Mouse (Mus musculus) fat pad, adult 2 months (tissue): ENCODE results near the gene Rock2.

Experiments used
- DNase-seq: peaks from one replicate; pipeline ENCODE4 v3.0.0-alpha.2; 2011; ENCODE audit warnings: low read depth, low spot score; ENCODE audit errors: extremely low read depth

Gene Rock2

DNA sequence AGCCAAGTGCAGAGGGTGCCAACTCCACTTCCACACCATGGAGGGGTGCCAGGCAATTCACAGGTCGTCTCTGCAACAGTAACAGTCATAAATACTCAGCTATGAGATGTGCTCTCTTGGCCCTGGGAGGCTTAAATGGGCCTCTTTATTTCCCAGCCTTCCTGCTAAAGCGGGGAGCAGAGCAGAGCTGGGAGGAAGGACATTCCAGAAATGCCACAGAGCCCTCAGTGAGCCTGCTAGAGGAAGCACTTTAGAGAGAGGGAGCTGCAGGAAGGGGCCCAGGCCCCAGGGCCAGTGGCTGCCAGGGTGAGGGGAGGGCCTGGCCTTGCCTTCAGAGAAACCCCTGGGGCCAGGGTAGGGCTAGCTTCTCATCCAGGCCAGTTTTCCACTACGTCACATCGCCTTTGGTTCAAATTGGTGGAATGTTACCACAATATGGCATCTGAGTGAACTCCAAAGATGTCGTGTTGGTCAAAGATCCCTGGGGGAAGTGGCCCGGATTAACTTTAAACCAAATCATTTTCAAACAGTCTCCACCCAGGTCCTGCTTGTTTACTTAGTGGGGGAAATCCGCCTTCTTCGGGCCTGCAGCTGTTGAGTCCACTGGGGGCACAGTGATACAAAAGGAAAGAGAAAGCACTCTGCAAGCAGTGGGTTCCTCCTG, 24.2 kb upstream of the Rock2 start:
- no peak for DNase-seq

DNA sequence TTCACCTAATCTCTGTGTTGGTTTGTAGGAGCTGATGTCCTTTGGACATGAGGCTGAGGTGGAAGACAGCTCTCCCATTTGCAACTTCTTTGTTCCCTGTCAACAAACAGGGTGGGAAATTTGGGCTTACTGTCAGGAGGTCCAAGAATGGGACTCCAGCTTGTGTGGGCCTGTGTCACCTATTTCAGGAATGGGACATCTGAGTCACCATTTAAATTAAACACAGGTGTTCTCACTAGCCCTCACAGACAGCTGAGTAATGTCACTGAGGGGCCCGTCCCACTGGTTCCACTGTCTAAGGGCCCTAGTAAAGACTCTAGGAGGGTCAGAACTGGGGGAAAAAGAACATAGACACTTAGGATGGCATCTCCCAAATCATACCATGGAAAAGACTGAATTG, 22.7 kb upstream of the Rock2 start:
- DNase-seq, result no peak

DNA sequence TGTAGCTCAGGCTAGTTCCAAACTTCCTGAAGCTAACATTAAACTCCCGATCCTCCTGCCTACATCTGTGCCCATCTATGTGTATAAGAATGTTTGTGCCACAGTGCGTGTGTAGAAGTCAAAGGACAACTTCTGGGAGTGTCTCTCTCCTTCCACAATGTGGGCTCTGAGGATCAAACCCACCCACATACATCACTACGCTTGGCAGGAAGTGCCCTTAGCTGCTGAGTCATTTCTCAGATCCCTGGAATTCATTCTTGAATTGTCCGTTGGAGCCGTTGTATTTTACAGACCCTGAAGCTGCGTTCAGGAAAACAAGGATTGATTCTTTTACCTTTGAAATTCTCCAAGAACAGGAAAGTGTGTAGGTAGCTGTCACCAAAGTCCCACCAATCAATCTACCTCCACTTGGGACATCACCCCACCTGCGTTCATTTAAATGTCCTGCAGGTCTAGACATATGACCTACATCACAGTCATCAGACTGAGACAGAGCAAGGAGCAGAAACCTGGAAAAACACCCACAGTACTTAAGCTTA, 21.7 kb upstream of the Rock2 start:
- no peak for DNase-seq

DNA sequence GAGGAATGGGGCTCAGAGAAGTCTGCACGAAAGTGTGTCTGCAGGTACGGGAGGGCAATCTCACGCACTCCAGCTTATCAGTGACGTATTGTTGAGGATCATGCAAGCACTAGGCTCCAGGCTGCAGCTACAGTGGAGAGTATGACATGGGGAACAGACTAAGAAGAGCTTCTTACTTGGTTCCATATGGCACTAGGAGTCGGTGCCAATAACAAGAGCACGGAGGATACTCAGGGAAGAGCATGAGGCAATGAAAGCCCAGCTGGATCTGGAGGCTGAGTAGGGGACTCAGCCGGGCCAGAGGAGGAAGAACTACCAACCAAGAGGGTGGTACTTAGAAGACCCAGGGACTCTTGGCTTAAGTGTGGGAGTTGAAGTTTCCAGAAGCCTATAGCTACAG, 21.1 kb upstream of the Rock2 start:
- DNase-seq, result no peak

DNA sequence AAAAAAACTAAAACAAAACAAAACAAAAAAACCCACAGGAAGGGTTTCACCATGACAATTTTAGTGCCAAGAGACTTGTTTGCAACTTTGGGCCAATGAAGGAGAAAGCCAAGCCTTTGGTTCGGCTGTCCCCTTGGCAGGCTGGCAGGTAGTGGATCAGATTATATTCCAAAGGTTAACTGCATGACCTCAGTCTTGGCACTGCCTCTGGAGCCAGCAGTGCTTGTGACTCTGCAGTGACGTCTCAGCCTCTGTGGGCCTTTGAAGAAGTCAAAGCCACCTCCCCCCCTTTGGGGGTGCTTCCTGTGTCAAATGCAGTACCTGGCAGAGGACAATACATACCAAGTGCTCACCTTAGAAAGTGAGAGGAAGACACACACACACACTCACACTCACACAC, 20.6 kb upstream of the Rock2 start:
- no peak for DNase-seq

DNA sequence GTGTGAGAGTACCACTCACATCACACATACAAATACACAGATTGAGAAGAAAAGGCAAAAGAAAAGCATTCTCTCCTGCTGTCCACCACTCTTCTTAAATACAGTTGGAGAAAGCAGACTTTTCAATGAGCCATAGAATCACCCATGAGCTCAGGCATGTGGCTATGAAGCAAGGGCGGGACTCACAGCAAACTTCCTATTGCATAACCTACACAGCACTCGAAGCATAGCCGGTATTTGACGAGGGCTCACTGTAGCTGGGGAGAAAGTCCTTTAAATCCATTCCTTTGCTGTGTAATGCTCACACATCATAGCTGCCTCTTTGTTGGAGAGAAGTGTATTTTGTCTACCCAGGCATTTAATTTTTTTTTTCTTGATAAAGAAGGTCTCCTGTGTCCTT, 19.4 kb upstream of the Rock2 start:
- DNase-seq, result no peak

DNA sequence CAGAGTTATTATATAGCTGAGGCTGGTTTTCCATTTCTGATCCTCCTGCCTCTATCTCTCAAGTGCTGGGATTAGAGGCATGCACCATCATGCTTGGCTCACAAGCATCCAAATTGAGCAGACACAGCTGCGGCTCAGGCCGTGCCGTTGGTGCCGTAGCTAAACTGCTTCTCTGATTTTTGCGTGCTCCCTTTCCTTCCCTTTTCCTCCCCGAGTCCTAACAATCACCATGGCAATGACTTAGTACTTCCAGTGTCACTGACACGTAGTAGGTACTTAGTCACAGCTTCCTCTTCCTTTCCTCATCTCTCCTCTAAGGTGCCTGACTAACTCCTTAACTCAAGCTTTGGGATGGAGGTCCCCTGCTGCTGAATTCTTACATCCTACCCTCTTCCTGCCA, 19.0 kb upstream of the Rock2 start:
- DNase-seq, result no peak

DNA sequence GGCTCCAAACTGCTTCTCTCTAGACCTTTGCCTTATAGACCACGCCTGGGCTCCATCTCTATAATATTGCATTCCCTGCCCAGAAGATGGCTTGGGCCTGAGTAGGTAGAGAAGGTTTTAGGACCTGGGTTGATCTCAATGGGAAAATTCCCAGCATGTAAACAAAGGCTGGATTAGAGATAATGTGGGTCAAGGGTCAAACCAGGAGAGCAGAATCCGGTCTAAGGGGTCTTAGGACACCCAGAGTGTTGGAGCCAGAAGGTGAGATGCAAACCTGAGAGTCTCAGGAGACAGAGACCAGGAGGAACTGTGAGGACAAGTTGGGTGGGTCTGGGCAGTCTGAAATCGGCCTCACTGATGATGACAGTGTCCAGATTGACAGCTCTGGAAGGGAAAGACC, 18.0 kb upstream of the Rock2 start:
- no peak for DNase-seq

DNA sequence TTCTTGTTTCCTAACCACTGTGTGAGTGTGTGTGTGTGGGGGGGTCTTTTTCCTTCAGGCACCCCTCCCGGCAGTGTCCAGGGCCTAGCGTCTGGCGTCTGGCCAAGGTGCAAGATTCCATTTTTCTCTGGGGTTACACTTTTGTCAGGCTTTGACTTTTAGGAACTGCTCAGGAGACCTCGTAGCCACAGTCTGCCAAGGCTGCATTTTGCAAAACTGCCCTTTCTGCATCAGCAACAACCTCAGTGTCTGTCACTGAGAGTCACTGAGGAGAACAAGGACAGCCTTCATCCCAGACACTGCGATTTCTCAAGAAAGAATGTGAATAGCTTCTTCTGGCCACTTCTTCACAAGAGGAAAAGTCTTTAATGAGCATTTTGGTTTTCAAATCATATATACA, 17.6 kb upstream of the Rock2 start:
- no peak for DNase-seq

DNA sequence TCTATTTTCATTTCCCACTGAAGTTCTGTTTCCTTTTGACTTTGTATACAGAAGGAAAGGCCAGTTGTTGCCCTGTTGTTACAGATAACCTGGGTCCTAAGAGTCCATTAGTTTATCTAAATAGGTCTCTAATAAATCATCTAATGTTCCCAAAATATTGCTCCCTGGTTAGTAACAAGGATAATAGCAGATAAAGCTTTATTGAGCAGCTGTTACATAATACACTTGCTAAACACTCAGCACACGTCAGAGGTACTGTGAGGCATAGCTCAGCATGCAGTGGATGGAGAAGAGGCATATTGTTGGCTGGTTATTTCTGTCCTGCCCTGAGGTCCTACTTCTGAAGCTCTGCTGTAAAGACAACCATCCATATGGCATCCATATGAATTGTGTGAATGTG, 17.0 kb upstream of the Rock2 start:
- DNase-seq, result no peak

DNA sequence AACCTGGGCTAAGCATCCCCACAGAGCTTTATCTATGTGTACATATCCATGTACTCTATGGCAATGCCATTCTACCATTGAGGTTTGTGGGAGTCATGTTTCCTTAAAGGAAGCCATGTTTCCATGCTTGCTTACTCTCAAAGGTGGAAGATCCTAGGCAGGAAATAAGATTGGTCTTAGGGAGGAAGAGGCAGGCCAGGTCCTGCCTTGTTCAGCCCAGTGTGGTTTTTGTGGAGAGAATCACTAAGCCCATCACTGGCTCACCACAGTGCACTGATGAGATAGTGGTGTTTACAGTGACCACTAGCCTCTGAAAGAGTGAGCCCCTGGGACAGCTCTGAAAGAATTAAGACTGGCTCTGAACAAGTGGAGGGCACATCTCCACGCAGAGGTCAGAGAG, 15.3 kb upstream of the Rock2 start:
- no peak for DNase-seq

DNA sequence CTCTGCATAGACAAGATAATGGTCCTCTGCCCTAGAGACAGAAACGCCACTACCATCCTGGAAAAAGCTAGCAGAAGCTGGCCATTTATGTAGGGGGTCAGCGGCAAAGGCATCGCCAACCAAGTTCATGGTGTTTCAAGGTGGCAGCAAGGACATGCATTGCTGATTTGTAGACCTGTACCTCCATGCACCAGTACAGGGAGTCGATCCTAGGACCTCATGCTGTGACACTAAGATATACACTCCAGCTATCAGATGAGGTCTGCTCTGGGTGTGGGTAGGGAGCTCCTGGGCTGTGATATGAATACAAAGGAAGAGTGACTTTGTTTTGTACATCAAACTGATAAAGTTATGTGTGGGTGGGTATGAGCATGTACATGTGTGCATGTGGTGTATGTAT, 14.6 kb upstream of the Rock2 start:
- no peak for DNase-seq

DNA sequence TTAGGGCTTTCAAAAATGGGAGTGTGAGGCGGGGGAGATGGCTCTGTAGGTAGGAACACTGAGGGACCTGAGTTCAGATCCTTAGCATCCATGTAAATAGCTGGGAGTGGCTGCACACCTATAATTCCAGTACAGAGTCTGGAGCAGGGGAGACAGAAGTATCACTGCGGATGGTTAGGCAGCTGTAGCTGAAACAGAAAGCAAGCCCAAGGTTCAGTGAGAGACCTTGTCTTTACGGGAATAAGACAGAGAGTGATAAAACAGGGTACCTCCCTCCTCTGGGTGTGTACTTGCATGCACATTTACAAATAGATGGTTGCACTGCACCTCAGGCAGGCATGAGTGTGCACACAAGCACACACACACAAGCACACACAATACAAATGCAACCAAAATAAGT, 12.3 kb upstream of the Rock2 start:
- no peak for DNase-seq

DNA sequence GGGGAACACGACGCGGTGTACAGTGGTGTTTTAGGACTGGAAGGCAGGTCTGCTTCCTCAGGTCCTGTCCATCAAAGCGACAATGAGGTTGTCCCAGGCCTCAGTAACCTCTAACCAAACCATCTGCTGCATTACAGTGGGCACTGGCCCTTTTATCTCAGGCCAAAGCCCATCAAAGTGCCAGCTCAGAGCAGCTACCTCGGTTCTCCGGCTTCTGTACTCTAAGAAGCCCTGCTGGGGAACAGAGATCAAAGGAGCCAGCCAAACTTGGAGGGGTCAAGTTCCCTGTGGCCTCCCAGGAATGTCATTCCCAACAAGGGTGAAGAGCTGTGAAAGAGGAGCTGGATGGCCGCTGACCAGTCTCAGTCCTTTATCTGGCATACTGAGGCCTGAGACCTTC, 11.6 kb upstream of the Rock2 start:
- no peak for DNase-seq

DNA sequence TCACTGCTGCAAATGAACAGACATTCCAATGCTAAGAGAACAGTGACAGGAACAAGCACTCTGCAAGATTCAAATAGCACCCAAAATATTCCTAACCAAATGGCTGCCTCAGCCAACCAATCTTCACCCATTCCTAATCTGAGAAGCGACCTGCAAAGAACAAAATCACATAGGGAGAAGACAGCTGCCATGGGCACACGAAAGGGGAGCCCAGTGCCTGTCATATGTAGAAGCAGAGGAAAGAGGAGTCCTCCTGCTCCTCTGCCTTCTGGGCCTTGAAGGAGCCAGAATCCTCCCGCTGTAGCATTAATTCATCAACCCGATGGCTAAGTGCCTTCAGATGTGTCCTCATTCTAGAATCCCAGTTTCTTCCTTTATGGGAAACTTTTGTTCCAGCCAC, 10.2 kb upstream of the Rock2 start:
- no peak for DNase-seq

DNA sequence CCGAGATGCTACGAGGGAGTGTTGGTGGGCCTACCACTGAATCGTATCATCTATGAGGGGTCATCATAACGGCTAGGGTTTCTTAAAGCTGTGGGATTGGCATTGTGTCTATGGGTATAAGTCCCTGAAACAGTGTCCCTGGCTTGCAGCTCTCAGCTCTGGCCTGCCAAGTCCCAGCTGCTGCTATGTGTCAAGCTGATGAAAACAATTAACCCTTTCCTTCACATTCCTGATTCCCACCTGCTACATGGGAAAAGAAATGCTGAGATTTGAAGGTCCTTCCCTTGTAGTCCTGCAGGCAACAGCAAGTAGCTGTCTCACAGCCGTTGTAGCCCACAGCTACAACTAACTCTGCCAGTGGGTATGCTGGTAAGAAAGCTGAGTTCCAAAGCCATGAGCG, 8.3 kb upstream of the Rock2 start:
- DNase-seq, result no peak

DNA sequence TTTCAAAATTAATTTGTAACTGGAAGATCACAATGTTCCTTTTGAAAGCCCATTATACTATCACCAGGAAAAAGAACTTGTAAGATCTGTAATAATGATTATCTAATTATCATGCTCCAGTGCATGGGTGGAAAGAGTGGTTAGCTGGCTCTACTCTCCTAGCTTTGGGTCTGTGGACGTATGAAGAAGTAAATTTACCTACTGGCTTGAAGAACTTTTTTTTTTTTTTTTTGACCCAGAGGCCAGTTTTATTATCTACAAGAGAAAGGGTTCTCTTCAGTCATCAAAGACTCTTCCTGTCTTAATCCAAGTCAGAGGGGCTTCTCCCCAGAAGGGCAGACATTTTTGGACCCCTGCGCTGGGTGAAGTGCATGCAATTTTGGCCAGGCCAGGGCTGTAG, 1.7 kb upstream of the Rock2 start:
- no peak for DNase-seq

DNA sequence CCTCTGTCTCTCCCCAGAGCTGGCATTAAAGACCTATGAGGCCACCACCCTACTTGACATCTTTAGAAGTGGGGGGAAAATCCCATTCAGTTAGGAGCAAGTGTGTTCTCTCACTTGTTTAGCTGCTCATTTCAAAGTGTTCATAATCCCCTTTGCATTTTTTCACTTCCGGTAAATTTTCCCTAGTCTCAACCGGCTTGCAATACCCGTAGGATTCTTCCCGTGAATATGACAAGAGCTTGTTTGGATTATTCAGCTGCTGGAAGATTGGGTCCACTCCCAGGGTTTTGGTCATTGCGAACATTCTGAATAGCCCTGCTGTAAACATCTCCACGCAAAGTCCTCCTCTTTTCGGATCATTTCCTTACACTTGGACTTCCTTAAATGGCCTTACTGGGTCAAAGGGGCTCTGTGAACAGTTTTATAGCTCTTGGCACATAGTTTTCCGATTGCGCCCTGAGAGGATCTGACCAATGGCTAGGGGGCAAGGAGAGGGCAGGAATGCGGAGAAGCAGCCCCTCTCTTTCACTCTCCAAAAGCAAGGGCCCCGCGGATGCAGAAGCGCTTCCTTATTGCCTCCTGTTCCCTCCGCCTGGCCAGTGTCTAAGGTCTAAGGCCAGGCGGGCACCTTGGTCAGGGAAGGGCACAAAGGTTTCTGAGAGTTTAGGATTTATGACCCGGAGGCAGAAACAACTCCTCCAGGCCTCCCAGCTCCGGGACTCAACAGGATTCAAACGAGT, 869 bp upstream of the Rock2 start:
- no peak for DNase-seq

DNA sequence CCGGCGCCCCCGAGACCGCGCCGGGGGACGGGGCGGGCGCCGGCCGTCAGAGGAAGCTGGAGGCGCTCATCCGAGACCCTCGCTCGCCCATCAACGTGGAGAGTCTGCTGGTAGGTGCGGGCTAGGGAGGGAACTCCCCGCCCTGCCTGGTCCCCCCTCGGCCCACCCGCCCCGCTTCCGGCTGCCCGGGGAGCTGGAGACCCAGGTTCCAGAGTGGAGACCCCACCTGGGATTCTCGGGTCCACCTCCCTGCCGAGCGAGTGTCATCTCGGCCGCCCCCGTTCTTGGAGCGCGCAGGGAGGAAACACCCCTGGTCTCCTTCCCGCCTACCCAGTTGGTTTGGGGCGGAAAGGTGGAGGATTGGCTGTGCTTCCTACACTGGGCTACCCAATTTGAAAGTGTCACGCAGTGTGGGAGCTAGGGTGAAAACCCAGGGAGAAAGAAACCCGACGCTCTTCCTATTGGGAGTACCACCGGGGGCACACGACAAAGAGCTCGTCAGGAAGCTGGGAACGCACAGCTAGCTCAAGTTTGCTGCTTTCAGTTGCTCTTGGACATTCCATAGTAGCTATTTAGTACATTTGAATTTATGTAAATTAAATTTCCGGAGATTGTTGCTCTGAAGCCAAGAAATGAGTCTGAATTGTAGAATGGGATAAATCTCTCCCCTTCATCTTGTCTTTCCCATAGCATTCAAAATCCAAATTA, 680 bp downstream of the Rock2 start:
- DNase-seq, result no peak

DNA sequence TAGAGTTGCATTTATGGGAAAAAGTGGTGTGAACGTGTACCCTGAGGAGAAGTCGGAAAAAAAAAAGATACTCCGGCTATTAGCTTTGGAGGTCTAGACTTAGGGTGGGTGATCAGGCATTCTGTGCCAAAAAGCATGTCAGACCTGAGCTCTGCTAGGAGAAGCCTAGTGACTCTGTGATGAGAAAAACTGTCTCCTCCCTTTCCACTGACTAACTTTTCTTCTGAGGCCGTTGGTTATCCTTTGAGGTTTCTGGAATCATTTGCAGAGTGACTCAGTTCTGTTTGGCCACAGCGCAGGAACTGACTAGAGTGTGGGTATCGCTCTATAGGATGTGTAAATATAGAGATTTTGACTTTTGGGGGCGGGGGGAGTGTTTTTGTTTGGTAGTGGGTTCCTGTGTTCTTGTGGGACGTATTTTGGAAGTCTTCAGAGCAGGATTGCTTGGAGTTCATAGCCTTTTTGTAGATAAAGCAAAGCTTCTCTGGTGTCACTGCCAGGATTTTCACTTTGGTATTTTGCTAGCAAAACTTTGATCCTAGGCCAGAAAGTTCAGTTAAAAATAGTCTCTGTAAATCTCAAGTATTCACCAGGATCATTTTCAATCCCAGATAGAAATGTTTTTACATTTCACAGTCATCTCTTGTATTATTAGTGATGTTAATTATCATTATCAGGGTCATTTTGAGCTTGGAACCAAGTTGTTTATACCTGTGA, 1.5 kb downstream of the Rock2 start:
- DNase-seq, result no peak

DNA sequence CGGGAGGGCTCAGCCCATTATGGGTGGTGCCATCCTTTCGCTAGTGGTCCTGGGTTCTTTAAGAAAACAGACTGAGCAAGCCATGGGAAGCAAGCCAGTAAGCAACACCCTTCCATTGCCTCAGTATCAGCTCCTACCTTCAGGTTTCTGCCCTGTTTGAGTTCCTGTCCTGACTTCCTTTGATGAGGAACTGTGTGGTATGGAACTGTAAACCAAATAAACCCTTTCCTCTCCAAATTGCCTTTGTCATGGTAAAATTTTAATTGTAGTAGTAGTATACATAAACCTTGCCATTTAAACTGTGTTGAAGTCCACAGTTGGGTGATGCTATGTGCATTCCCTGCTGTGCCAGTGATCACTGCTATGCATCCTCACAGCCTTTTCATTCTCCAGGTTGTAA, 2.5 kb downstream of the Rock2 start:
- DNase-seq, result no peak

DNA sequence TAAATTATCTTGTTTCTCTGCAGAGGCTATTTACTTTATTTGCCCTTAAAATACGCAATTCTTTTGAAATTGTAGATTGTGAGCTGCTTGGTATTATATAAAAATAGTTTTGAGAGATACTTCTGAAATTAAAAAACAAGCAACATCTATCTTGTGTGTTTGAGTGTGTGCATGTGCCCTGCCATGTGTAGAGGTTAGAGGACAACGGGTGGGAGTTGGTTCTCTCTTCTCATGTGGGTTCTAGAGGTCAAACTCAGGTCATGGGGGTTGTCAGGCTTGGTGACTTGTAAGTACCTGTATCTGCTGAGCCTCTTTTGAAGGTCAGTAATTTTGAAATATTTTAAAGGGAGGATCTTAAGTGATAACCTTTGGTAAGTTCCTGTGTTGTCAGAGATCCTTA, 3.5 kb downstream of the Rock2 start:
- DNase-seq, result no peak
